Mouse (Mus musculus): ENCODE data around the gene Odc1.

Odc1 gene

GRCm38 (mm10) chr12:17588906-17589612, 44.5 kb downstream of the Odc1 start:
- DNase-seq, result no peak

- DNase-seq, result no peak
Observed at GRCm38 (mm10) chr12:17591249-17591648, 46.7 kb downstream of the Odc1 start.

DNA sequence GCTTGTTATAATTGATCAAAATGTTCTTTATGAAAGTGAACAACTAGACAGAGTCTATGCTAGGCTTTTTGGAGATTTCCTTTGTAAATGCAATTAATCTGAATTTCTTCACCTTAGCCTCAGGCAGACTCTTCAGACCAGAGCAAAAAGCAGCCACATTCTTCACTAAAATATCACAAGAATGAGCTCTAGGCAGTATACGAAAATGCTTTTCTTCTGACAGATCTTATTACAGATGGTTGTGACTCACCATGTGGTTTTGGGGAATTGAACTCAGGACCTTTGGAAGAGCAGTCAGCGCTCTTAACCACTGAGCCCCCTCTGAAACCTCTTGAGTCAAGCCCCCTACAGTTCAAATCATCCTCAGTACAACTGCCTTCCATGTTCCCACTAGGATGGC, 49.4 kb downstream of the Odc1 start:
- no peak for DNase-seq

DNA sequence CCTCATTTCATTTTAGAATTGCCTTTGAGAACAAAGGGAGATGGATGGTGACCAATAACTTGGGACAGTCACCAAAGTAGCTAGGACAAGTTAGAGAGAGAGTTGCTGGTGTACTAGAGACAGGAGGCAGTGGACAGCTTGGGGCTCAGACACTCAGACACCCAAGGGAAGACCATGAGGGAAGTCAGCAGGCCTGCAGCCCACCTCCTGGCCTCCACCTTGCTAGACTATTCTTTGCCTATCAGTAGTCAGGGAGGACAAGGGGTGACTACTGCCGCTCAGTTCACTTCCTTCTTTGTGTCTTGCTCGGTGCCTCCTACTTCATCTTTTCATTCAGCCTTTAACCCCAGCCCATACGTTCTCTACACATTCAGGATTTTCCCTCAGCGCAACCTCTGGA, 50.1 kb downstream of the Odc1 start:
- DNase-seq, result no peak

GRCm38 (mm10) chr12:17595166-17595565, 50.6 kb downstream of the Odc1 start:
- DNase-seq, result no peak

Measured in cerebellum, postnatal 36 days (tissue).